Mouse (Mus musculus) layer of hippocampus, adult 9-10 months (tissue): ENCODE measurements around the gene Ptprq.

Source experiments
- DNase-seq: peaks from one replicate; pipeline ENCODE4 v3.0.0; 2022; ENCODE audit warnings: low spot score

Gene Ptprq

DNA sequence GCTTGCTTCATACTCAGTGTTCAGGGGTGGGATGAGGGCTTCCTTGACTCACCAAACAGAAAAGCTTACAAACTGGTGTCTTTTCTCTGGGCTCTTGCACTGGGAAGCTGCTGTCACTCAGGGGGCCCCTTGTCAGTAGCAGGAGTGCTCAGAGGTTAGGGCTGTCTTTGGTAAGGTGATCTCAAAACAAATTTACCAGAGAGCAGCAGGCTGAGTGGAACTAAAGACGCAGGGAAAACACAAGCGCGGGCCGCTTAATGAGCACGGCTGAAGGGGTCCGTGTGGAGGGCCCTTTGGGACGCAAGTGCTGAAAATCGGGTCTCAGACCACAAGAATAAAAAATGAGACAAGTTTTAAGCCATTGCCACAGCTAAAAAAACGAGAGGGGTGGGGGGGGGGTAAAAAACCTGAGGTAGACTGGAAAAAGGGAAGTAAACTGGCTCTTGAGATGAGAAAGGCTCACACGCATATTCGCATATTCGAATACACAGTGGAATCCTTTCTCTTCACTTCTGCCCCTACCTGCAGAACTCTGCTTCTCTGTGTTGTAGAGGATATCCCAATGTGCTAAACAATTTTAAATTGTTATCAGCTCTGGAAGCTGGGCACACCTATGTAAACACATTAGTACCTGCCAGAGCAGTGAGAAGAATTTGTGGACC, 231.1 kb downstream of the Ptprq start:
- no peak for DNase-seq

DNA sequence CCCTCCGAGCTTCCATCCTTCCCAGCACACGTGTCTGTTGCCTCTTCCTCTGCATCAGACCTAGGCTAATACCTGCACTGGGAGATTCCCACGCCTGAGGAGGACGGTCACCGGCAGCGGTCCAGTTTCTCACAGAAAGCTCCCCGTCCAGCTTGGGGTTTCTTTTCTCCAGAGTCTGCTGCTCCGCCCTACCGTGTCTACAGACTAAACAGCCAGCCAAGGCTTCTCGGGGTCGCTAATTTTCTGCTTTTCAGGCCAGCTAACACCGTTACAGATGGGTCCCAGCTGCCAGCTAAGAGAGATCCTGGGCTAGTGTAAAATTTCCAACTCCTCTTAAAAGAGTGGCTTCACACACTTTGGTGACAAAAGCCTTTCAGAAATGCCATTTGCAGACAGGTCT, 233.1 kb downstream of the Ptprq start:
- DNase-seq, result no peak

DNA sequence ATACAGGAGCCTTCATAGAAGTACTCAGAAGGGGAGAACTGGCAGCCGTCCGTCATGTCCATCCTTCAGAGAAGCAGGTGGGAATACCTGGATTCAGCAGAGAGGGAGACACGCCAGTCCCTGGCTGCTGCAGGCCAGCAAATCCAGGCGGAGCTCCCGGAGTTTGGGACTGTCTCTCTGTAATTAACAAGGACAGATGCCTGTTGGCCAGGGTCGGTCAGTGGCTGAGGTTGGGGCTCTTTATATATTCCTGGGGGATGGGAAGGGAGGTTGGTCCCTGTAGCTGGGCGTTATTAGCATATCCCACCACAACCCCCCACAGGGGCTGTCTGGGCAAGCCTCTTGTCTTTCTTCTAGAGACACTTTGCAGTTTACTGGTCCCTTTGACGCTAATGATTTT, 234.0 kb downstream of the Ptprq start, which contains the start of gene Myf5:
Gene Myf5 (minus strand): TSS at position 265 of the 400 bp plus-strand sequence.
- DNase-seq, result no peak

DNA sequence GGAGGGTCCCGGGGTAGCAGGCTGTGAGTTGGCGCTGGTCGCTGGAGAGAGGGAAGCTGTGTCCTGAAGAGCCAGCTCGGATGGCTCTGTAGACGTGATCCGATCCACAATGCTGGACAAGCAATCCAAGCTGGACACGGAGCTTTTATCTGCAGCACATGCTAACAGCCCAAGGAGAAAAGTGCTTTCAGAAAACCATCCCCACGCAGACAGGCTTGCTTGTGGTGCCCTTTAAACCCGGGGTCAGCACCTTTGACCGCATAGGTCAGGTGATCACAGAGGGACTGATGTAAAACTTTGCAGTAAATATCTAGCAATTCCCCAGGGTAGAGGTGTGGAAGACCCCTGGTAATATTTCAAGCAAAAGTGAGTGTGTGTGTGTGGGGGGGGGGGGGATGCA, 235.8 kb downstream of the Ptprq start:
- DNase-seq, result no peak

DNA sequence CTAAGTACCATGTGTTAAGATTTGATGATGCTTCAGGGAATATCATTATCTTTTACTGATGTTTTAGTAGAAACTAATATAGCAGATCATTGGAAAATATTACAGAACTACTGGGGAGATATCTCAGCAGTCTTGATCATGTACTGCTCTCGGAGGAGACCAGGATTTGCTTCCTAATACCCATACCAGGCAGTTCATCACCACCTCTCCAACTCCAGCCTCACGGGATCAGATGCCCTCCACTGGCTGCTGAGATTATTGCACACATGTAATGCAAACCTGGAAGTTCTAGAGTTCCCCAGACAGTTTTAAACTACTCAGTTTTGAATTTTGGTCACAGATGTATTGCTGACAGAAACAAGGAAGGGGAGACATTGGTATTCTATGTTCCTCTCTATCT, 246.4 kb downstream of the Ptprq start:
- no peak for DNase-seq

DNA sequence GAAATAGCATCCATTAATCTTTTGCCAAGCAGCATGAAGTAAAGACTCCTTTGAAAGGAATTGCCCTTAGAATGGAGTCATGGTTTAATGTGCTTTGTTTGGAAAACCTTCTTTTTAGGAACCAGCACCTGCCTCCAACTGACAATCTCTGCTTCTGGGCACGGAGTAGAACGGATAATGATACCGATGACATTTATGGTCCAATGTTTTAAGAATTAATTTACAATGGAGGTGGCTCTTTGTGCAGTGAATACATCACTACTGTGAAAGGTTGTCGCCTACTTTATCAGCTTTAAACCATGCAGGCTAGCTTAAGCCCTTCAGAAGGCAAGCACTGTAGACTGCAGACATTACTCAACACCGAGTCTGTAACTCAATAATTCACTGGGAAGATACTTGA, 248.1 kb downstream of the Ptprq start:
- DNase-seq, result no peak

DNA sequence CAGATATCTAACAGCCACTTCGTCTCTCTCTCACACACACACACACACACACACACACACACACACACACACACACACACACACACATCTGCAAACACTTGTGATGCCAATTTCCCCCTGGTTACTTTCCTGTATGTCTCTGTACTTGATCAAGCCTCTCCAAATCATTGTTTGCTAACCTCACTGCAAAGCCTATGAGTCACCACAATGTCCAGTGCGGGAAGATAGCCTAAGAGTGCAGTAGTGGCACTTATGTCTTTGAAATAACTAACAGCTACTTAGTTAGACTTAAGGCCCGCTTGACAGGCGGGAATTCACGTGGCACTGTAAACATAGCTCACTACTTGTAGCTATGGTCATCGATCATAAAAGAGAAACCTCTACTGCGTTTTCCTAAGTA, 252.0 kb downstream of the Ptprq start:
- DNase-seq, result no peak
